Mouse (Mus musculus) liver, embryonic 13.5 days (tissue): Measurements from ENCODE around the gene Mmp14. TPM values are rescaled to one million over a fixed set of nuclear protein-coding genes. Genes with fewer than 3 reads are reported as not detected.

Experiments used
- ATAC-seq: fragments of 200-750 bp; cut with Nextera tagmentation; 2 replicates; pipeline ENCODE4 v1.8.0; 2017; ENCODE audit warnings: low read depth, mild to moderate bottlenecking, moderate number of reproducible peaks, moderate library complexity
- DNase-seq: peaks from one replicate; pipeline ENCODE4 v3.0.0; 2022
- H3K27ac ChIP-seq: fragments of 300-500 bp; sonication (generic); 2 replicates; pipeline ENCODE4 v1.5.1; 2015; ENCODE audit warnings: moderate library complexity, mild to moderate bottlenecking, inconsistent platforms
- H3K27me3 ChIP-seq: fragments of 300-500 bp; sonication (generic); 2 replicates; pipeline ENCODE4 v1.6.1; 2015; ENCODE audit warnings: mild to moderate bottlenecking, inconsistent platforms
- H3K36me3 ChIP-seq: fragments of 300-500 bp; sonication (generic); 2 replicates; pipeline ENCODE4 v1.6.1; 2015; ENCODE audit warnings: mild to moderate bottlenecking, inconsistent platforms
- H3K4me1 ChIP-seq: fragments of 300-500 bp; sonication (generic); replicated peaks from 2 replicates; pipeline ENCODE4 v1.6.1; 2015; ENCODE audit warnings: inconsistent platforms
- H3K4me2 ChIP-seq: fragments of 300-500 bp; sonication (generic); 2 replicates; pipeline ENCODE4 v1.6.1; 2015; ENCODE audit warnings: inconsistent platforms, mild to moderate bottlenecking, moderate library complexity
- H3K4me3 ChIP-seq: fragments of 300-500 bp; sonication (generic); replicated peaks from 2 replicates; pipeline ENCODE4 v1.5.1; 2015; ENCODE audit warnings: mild to moderate bottlenecking, inconsistent platforms
- H3K9ac ChIP-seq: fragments of 300-500 bp; sonication (generic); 2 replicates; pipeline ENCODE4 v1.6.1; 2015; ENCODE audit warnings: mild to moderate bottlenecking, inconsistent platforms
- H3K9me3 ChIP-seq: fragments of 300-500 bp; sonication (generic); replicated peaks from 2 replicates; pipeline ENCODE4 v1.6.1; 2016; ENCODE audit warnings: inconsistent platforms
- WGBS: fragments of 180-500 bp; shearing (Covaris S2); methylation state at CpG from one replicate; pipeline ENCODE4 v1.1.7; 2015; ENCODE audit not compliant: insufficient replicate concordance; 5-methylcytosine and 5-hydroxymethylcytosine counted together
- polyA plus RNA-seq: library from polyadenylated mRNA; unstranded; fragments of >200 nt; fragmentation: Nextera tagmentation; extraction: Ambion mirVana; gene quantifications from 2 replicates; pipeline ENCODE4 v1.2.1, GENCODE M21; 2015

Gene Mmp14
- polyA plus RNA-seq, 1 experiment from 2014 or later: 19.8 TPM

GRCm38 (mm10) chr14:54457907-54458569 lies 26.6 kb downstream of the Mmp14 start:
- 60% methylated on average over 14 of the region's 14 CpGs for WGBS
- no peak overlapping the region for H3K4me2 ChIP-seq
- H3K27me3 ChIP-seq: 0 out of 2 replicates have a peak, but pooled peaks cover 5% of the 10 kb centered on the region
- DNase-seq (no peak), ATAC-seq (no peak)
- H3K36me3 ChIP-seq: no peaks in the 10 kb centered on the region
- H3K9me3 ChIP-seq: no peaks in the 10 kb centered on the region
- H3K27ac ChIP-seq: no peak overlapping the region
- no peak overlapping the region for H3K4me3 ChIP-seq
- H3K4me1 ChIP-seq: peaks cover 23% of the 10 kb centered on the region
- no peak overlapping the region for H3K9ac ChIP-seq

GRCm38 (mm10) chr14:54462146-54462545 lies 30.7 kb downstream of the Mmp14 start:
- ATAC-seq: no peak
- H3K9ac ChIP-seq: no peak overlapping the region
- no peaks in the 10 kb centered on the region for H3K9me3 ChIP-seq
- peaks cover 40% of the 10 kb centered on the region for H3K4me1 ChIP-seq
- DNase-seq: no peak
- no peak overlapping the region for H3K4me2 ChIP-seq
- H3K4me3 ChIP-seq: no peak overlapping the region
- H3K36me3 ChIP-seq: peaks cover 10% of the 10 kb centered on the region
- WGBS: 58% methylated on average over 4 of the region's 4 CpGs
- H3K27me3 ChIP-seq: no peaks in the 10 kb centered on the region
- H3K27ac ChIP-seq: peak overlapping the region; percentile 5; the same call in 1 of the 2 replicates

- Histone ChIP-seq H3K4me2 (peak overlapping the region; percentile 86), H3K4me3 (peak overlapping the region; percentile 93), H3K9me3 (no peaks in the 10 kb centered on the region), H3K9ac (peak overlapping the region; percentile 94), H3K27ac (peak overlapping the region; percentile 94), H3K4me1 (peaks cover 40% of the 10 kb centered on the region), H3K27me3 (no peaks in the 10 kb centered on the region), H3K36me3 (peaks cover 22% of the 10 kb centered on the region)
- DNase-seq: no peak
- ATAC-seq: peak; percentile 47
- WGBS: 9% methylated on average over 12 of the region's 12 CpGs
Observed at GRCm38 (mm10) chr14:54463108-54463958, 31.9 kb downstream of the Mmp14 start.

- peak within 1 kb of the TSS; percentile 93 for H3K4me3 ChIP-seq
- 0% methylated on average over 31 of the region's 35 CpGs for WGBS
- peak within 1 kb of the TSS; percentile 86 for H3K4me2 ChIP-seq
- peaks cover 28% of the 10 kb centered on the region for H3K36me3 ChIP-seq
- no peaks in the 10 kb centered on the region for H3K27me3 ChIP-seq
- H3K9me3 ChIP-seq: no peaks in the 10 kb centered on the region
- peak; percentile 86 for ATAC-seq
- peak; percentile 90 for DNase-seq
- H3K4me1 ChIP-seq: peaks cover 40% of the 10 kb centered on the region
- peak within 1 kb of the TSS; percentile 94 for H3K9ac ChIP-seq
- H3K27ac ChIP-seq: peak within 1 kb of the TSS; percentile 94
Observed at GRCm38 (mm10) chr14:54463959-54464292, 32.5 kb downstream of the Mmp14 start, which contains the start of gene Lrp10. Gene Lrp10 (plus strand): TSS chr14:54464137.

GRCm38 (mm10) chr14:54464293-54465005 lies 33.0 kb downstream of the Mmp14 start:
- 1% methylated on average over 56 of the region's 57 CpGs for WGBS
- DNase-seq (peak; percentile 77), ATAC-seq (peak; percentile 75)
- peaks cover 40% of the 10 kb centered on the region for H3K4me1 ChIP-seq
- peak overlapping the region; percentile 94 for H3K27ac ChIP-seq
- no peaks in the 10 kb centered on the region for H3K9me3 ChIP-seq
- H3K4me2 ChIP-seq: peak overlapping the region; percentile 86
- H3K4me3 ChIP-seq: peak overlapping the region; percentile 93
- H3K9ac ChIP-seq: peak overlapping the region; percentile 94
- H3K36me3 ChIP-seq: peaks cover 33% of the 10 kb centered on the region
- H3K27me3 ChIP-seq: no peaks in the 10 kb centered on the region

GRCm38 (mm10) chr14:54471467-54471866 lies 40.1 kb downstream of the Mmp14 start:
- H3K27ac ChIP-seq: no peak overlapping the region
- H3K4me1 ChIP-seq: peaks cover 21% of the 10 kb centered on the region
- WGBS: 64% methylated on average over 2 of the region's 2 CpGs
- no peaks in the 10 kb centered on the region for H3K9me3 ChIP-seq
- DNase-seq (no peak), ATAC-seq (peak; percentile 22; the same call in 1 of the 2 replicates)
- H3K4me2 ChIP-seq: no peak overlapping the region
- peaks cover 44% of the 10 kb centered on the region for H3K36me3 ChIP-seq
- no peak overlapping the region for H3K4me3 ChIP-seq
- H3K27me3 ChIP-seq: peaks cover 22% of the 10 kb centered on the region
- H3K9ac ChIP-seq: no peak overlapping the region

- peaks cover 26% of the 10 kb centered on the region for H3K4me1 ChIP-seq
- DNase-seq: no peak
- H3K27ac ChIP-seq: no peak overlapping the region
- no peak overlapping the region for H3K4me3 ChIP-seq
- H3K27me3 ChIP-seq: peaks cover 34% of the 10 kb centered on the region
- H3K9me3 ChIP-seq: no peaks in the 10 kb centered on the region
- no peak overlapping the region for H3K9ac ChIP-seq
- no peak for ATAC-seq
- no peak overlapping the region for H3K4me2 ChIP-seq
- H3K36me3 ChIP-seq: peaks cover 32% of the 10 kb centered on the region
- 61% methylated on average over 5 of the region's 5 CpGs for WGBS
Observed at GRCm38 (mm10) chr14:54472671-54473070, 41.3 kb downstream of the Mmp14 start.

- Histone ChIP-seq H3K27ac (no peak overlapping the region), H3K9ac (no peak overlapping the region), H3K4me1 (peaks cover 33% of the 10 kb centered on the region), H3K4me3 (no peak overlapping the region), H3K4me2 (no peak overlapping the region), H3K36me3 (peaks cover 11% of the 10 kb centered on the region), H3K27me3 (peaks cover 55% of the 10 kb centered on the region), H3K9me3 (no peaks in the 10 kb centered on the region)
- DNase-seq: no peak
- WGBS: 66% methylated on average over 5 of the region's 5 CpGs
- no peak for ATAC-seq
Observed at GRCm38 (mm10) chr14:54474744-54475143, 43.3 kb downstream of the Mmp14 start.

GRCm38 (mm10) chr14:54475941-54476844 lies 44.8 kb downstream of the Mmp14 start, which contains the start of gene Rem2:
Gene Rem2 (plus strand): TSS chr14:54476100.
- 6% methylated on average over 23 of the region's 23 CpGs for WGBS
- Histone ChIP-seq H3K9ac (0 out of 2 replicates have a peak within 1 kb of the TSS, but pooled peaks have one; percentile 39), H3K27ac (no peak within 1 kb of the TSS), H3K4me3 (peak within 1 kb of the TSS; percentile 37), H3K36me3 (no peaks in the 10 kb centered on the region), H3K4me1 (peaks cover 28% of the 10 kb centered on the region), H3K4me2 (peak within 1 kb of the TSS; percentile 58), H3K9me3 (no peaks in the 10 kb centered on the region), H3K27me3 (peaks cover 69% of the 10 kb centered on the region)
- ATAC-seq (no peak; the same call in 1 of the 2 replicates), DNase-seq (no peak)

- Histone ChIP-seq H3K9me3 (no peaks in the 10 kb centered on the region), H3K9ac (peak overlapping the region; percentile 39; the same call in 1 of the 2 replicates), H3K36me3 (no peaks in the 10 kb centered on the region), H3K27me3 (peaks cover 77% of the 10 kb centered on the region), H3K27ac (no peak overlapping the region), H3K4me3 (no peak overlapping the region), H3K4me1 (peaks cover 21% of the 10 kb centered on the region), H3K4me2 (no peak overlapping the region)
- 61% methylated on average over 15 of the region's 15 CpGs for WGBS
- DNase-seq (no peak), ATAC-seq (no peak)
Observed at GRCm38 (mm10) chr14:54477172-54477909, 45.9 kb downstream of the Mmp14 start.
